Mouse (Mus musculus) midbrain, embryonic 14.5 days (tissue): ENCODE measurements around the gene Tm7sf3. TPM values are rescaled to one million over a fixed set of nuclear protein-coding genes. Genes with fewer than 3 reads are reported as not detected.

ENCODE experiments used
- ATAC-seq: fragments of 200-750 bp; cut with Nextera tagmentation; 2 replicates; pipeline ENCODE4 v1.8.0; 2017; ENCODE audit warnings: moderate number of reproducible peaks, moderate library complexity; ENCODE audit not compliant: low FRiP score, low TSS enrichment
- DNase-seq: peaks from one replicate; pipeline ENCODE4 v3.0.0-alpha.2; 2015
- H3K27ac ChIP-seq: fragments of 300-500 bp; sonication (generic); replicated peaks from 2 replicates; pipeline ENCODE4 v1.5.1; 2014; ENCODE audit warnings: mild to moderate bottlenecking, low read depth, low read length, moderate library complexity
- H3K27me3 ChIP-seq: fragments of 300-500 bp; sonication (generic); 2 replicates; pipeline ENCODE4 v1.6.1; 2014; ENCODE audit warnings: low read length, control low read depth, mixed read lengths; ENCODE audit not compliant: control insufficient read depth, insufficient read depth
- H3K36me3 ChIP-seq: fragments of 300-500 bp; sonication (generic); 2 replicates; pipeline ENCODE4 v1.6.1; 2014; ENCODE audit warnings: low read length, control low read depth; ENCODE audit not compliant: control insufficient read depth, insufficient read depth
- H3K4me1 ChIP-seq: fragments of 300-500 bp; sonication (generic); 2 replicates; pipeline ENCODE4 v1.6.1; 2014; ENCODE audit warnings: mild to moderate bottlenecking, antibody characterized with exemption, low read length, control low read depth; ENCODE audit not compliant: control insufficient read depth, insufficient read depth
- H3K4me2 ChIP-seq: fragments of 300-500 bp; sonication (generic); 2 replicates; pipeline ENCODE4 v1.6.1; 2014; ENCODE audit warnings: mild to moderate bottlenecking, low read length, moderate library complexity
- H3K4me3 ChIP-seq: fragments of 300-500 bp; sonication (generic); replicated peaks from 2 replicates; pipeline ENCODE4 v1.5.1; 2014; ENCODE audit warnings: low read depth, low read length
- H3K9ac ChIP-seq: fragments of 300-500 bp; sonication (generic); replicated peaks from 2 replicates; pipeline ENCODE4 v1.6.1; 2014; ENCODE audit warnings: mild to moderate bottlenecking, low read length, moderate library complexity
- H3K9me3 ChIP-seq: fragments of 300-500 bp; sonication (generic); 2 replicates; pipeline ENCODE4 v1.6.1; 2016; ENCODE audit warnings: low read length, control low read depth, mixed read lengths; ENCODE audit not compliant: control insufficient read depth
- WGBS: fragments of 180-500 bp; shearing (Covaris S2); extraction: QIAGEN DNeasy Blood & Tissue Kit; methylation state at CpG from one replicate; pipeline ENCODE4 v1.1.7; 2014; 5-methylcytosine and 5-hydroxymethylcytosine counted together
- polyA plus RNA-seq: library from polyadenylated mRNA; unstranded; fragments of >200 nt; fragmentation: Nextera tagmentation; extraction: Ambion mirVana; gene quantifications from 2 replicates; pipeline ENCODE4 v1.2.1, GENCODE M21; 2014

Gene Tm7sf3
- polyA plus RNA-seq, 1 experiment from 2014 or later: 31.6 TPM

DNA sequence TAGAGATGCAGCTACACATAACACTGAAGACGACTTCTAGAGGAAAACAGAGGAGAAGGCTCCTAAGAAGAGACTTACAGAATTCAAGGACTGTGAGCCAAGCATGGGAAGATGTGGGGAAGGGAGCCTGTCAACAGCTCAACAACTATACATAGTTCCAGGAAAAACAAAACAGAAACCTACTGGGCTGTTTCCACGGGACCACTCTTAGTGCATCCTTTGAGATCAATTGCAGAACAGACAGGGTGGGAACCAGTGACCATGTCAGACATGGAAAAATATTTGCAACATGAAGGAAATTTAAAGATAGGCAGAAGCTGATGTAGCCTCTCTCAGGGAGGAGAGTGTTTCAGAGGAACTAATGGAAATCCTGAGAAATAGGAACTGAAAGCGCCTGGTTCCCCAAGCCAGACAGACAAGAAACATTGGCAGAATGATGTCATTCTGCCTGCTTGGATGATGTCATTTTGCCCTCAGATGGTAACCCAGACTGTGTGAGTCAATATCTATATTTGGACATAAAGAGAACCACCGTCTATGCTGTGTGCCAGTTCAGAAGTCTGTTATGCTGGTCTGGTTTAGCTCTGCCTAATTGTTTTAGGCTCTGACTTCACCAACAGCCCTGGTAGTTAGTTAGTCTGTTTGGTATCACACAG, 32.4 kb upstream of the Tm7sf3 start:
- DNase-seq (no peak), ATAC-seq (no peak)
- no peak overlapping the region for H3K4me2 ChIP-seq
- WGBS: 89% methylated on average over 4 of the region's 4 CpGs
- H3K27me3 ChIP-seq: no peaks in the 10 kb centered on the region
- H3K9me3 ChIP-seq: peaks cover 4% of the 10 kb centered on the region; the same call in 1 of the 2 replicates
- H3K9ac ChIP-seq: no peak overlapping the region
- H3K4me3 ChIP-seq: no peak overlapping the region
- H3K36me3 ChIP-seq: no peaks in the 10 kb centered on the region
- H3K27ac ChIP-seq: no peak overlapping the region
- no peaks in the 10 kb centered on the region for H3K4me1 ChIP-seq

DNA sequence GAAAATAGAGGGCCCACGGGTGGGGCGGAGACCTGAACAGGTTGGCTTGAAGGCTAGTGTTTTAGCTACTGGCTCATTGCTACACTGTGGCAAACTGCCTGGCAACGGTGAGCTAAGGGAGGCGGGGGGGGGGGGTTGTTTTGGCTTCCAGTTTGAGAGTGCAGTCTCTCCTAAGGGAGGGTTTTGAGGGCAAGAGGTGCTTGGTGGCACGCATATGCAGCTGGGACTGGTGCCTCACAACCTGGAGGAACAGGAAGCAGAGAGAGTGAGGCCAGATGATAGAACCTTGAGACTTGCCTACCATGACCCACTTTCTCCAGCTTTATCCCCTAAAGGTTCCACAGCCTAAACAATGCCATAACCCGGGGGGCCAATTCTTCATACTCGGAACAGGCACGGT, 31.8 kb upstream of the Tm7sf3 start:
- H3K9ac ChIP-seq: no peak overlapping the region
- H3K36me3 ChIP-seq: no peaks in the 10 kb centered on the region
- no peaks in the 10 kb centered on the region for H3K27me3 ChIP-seq
- no peak overlapping the region for H3K4me2 ChIP-seq
- ATAC-seq: no peak
- H3K9me3 ChIP-seq: peaks cover 2% of the 10 kb centered on the region; the same call in 1 of the 2 replicates
- no peak overlapping the region for H3K4me3 ChIP-seq
- H3K4me1 ChIP-seq: no peaks in the 10 kb centered on the region
- WGBS: 85% methylated on average over 8 of the region's 8 CpGs
- H3K27ac ChIP-seq: no peak overlapping the region
- DNase-seq: no peak

DNA sequence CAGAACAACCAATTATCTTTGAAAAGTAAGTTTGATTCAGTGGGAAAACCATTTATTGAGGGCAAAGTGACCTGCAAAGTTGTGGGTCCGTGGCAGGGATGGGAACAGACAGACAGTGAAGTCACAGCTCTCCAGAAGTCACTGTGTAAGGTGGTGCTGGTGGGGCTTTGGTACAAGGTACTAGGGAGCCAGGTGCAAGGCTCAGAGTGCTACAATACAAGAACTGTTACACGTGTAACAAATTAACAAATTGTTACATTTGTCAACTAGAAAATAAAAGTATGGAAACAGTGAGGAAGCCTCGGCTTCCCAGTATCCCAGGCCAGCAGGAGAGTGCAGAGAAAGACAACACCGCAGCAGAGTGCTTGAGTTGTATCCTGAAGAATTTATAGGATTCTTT, 31.1 kb upstream of the Tm7sf3 start:
- no peaks in the 10 kb centered on the region for H3K4me1 ChIP-seq
- DNase-seq (no peak), ATAC-seq (no peak)
- no peaks in the 10 kb centered on the region for H3K36me3 ChIP-seq
- 80% methylated on average over 4 of the region's 4 CpGs for WGBS
- no peaks in the 10 kb centered on the region for H3K27me3 ChIP-seq
- H3K9ac ChIP-seq: no peak overlapping the region
- no peak overlapping the region for H3K4me2 ChIP-seq
- H3K4me3 ChIP-seq: no peak overlapping the region
- no peak overlapping the region for H3K27ac ChIP-seq
- H3K9me3 ChIP-seq: no peaks in the 10 kb centered on the region; the same call in 1 of the 2 replicates

DNA sequence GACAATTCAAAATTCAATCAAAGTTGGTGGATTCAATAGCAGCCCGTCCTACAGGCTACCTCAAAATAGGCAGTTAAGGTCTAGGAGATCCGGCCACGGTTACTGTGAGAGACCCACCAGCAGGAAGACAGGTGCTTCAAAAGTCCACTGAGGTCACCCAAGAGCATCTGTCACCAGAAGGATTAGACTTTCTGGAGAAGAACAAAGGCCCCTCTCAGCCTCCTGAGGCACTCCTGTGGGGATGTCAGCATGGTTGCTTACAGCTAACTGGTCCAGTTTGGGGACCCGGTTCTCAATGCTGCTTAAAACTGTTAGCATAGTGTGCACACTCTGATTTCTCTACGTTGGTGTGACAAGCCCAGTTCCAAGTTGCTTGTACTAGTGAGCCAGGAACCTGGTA, 29.5 kb upstream of the Tm7sf3 start:
- Histone ChIP-seq H3K4me1 (no peaks in the 10 kb centered on the region), H3K36me3 (no peaks in the 10 kb centered on the region), H3K4me2 (no peak overlapping the region), H3K4me3 (no peak overlapping the region), H3K9me3 (no peaks in the 10 kb centered on the region; the same call in 1 of the 2 replicates), H3K9ac (no peak overlapping the region), H3K27me3 (no peaks in the 10 kb centered on the region), H3K27ac (no peak overlapping the region)
- no peak for ATAC-seq
- 57% methylated on average over 5 of the region's 5 CpGs for WGBS
- no peak for DNase-seq

DNA sequence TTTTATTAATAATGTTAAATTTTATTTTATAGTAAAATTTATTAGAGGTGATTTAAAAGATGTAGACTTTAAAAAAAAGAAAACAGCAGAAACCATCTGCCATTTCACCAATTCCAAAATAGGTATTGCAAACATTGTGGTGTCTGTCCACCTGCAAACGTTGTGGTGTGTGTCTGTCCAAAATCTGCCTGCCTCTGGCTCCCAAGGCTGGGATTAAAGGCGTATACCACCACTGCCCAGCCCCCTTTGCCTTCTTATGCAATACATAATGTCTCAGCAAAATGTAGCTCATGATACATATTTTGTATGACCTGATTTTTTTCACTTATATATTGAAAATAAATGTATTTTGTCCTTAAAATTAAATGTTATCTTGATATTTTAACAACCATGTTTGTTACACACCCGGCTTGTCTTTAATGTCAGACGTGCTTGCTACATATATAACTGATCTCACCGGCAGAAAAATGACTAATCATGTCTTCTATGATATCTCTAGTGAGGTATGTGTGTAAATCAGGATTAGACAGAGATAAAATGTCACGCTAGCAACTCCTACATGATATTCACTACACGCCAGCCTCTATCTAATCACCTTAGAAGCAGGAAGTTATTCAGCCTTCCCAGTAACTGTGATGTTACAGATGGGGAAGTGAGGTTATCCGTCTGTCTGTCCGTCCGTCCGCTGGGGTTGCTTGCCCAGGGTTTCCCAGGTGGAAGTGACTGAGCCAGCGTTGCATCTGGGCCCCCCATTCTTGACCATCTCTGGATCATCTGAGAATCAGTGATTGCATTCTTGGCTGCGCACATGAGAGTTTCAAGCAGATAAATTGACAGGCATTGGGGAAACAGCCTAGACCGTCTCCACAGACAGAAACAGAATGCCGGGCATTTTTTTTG, 28.6 kb upstream of the Tm7sf3 start:
- Histone ChIP-seq H3K9me3 (no peaks in the 10 kb centered on the region; the same call in 1 of the 2 replicates), H3K27me3 (no peaks in the 10 kb centered on the region), H3K36me3 (no peaks in the 10 kb centered on the region), H3K4me3 (no peak overlapping the region), H3K27ac (no peak overlapping the region), H3K4me2 (no peak overlapping the region), H3K9ac (no peak overlapping the region), H3K4me1 (no peaks in the 10 kb centered on the region)
- WGBS: 90% methylated on average over 15 of the region's 15 CpGs
- ATAC-seq: no peak
- DNase-seq: no peak

DNA sequence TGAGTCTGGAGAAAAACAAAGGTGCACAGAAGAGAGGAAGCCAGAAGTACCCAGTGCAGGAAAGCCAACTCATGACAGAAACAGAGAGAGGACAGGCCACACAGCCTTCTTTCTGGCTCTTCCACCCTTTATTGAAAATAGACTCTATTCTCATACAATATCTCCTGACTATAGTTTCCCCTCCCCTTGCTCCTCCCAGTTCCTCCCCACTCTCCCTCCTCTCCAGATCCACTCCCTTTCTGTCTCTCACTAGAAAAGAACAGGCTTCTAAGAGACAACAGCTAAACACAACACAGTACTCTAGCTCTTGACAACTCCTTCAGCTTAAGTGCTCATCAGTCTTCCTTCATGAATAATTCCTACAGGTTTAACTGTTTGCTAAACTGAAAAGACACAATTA, 26.0 kb upstream of the Tm7sf3 start:
- Histone ChIP-seq H3K9ac (no peak overlapping the region), H3K27me3 (no peaks in the 10 kb centered on the region), H3K36me3 (no peaks in the 10 kb centered on the region), H3K4me1 (no peaks in the 10 kb centered on the region), H3K27ac (no peak overlapping the region), H3K4me2 (no peak overlapping the region), H3K4me3 (no peak overlapping the region), H3K9me3 (no peaks in the 10 kb centered on the region; the same call in 1 of the 2 replicates)
- DNase-seq (no peak), ATAC-seq (no peak)

DNA sequence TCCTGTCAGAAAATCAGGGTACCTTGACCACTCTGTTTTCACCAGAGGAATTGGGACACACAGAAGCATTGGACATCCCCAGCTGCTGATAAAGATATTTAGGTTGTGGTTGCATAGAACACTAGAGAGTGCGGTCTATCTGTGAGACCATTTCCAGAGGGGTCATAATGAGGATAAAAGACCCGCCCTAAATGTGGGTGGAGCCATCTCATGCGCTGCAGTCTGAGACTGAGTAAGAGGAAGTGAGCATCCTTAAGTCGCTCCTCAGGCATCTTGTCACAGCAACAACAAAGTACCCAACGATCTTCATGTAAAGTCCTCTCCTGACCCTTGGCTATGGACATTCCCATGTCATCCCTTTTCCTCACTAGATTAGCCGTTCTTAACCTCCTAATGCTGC, 24.2 kb upstream of the Tm7sf3 start:
- H3K4me3 ChIP-seq: no peak overlapping the region
- H3K9me3 ChIP-seq: no peaks in the 10 kb centered on the region; the same call in 1 of the 2 replicates
- H3K27ac ChIP-seq: no peak overlapping the region
- no peaks in the 10 kb centered on the region for H3K36me3 ChIP-seq
- no peak overlapping the region for H3K9ac ChIP-seq
- ATAC-seq (no peak), DNase-seq (no peak)
- H3K27me3 ChIP-seq: no peaks in the 10 kb centered on the region
- H3K4me1 ChIP-seq: no peaks in the 10 kb centered on the region
- no peak overlapping the region for H3K4me2 ChIP-seq
- WGBS: 83% methylated on average over 6 of the region's 6 CpGs

DNA sequence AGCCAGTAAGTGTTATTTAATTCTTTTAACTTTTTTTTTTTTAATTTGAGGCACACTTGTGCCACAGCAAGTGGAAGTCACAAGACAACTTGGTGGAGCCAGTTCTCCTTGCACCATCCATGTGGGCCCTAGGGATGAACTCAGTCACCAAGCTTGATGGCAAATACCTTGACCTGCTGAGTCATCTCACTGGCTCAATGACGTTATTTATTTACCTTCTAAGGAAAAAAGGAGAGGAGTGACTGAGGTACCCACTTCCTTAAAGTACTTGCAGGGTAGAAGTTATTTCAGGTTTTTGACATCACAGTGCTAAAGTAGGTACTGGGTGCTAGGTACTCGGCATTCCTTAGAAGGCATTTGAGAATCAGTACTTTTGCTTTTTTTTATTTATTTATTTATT, 22.8 kb upstream of the Tm7sf3 start:
- H3K4me2 ChIP-seq: no peak overlapping the region
- DNase-seq: no peak
- H3K27ac ChIP-seq: no peak overlapping the region
- H3K27me3 ChIP-seq: no peaks in the 10 kb centered on the region
- 91% methylated on average over 2 of the region's 2 CpGs for WGBS
- no peaks in the 10 kb centered on the region for H3K36me3 ChIP-seq
- H3K4me1 ChIP-seq: no peaks in the 10 kb centered on the region
- no peak overlapping the region for H3K9ac ChIP-seq
- H3K4me3 ChIP-seq: no peak overlapping the region
- H3K9me3 ChIP-seq: no peaks in the 10 kb centered on the region; the same call in 1 of the 2 replicates
- no peak for ATAC-seq

DNA sequence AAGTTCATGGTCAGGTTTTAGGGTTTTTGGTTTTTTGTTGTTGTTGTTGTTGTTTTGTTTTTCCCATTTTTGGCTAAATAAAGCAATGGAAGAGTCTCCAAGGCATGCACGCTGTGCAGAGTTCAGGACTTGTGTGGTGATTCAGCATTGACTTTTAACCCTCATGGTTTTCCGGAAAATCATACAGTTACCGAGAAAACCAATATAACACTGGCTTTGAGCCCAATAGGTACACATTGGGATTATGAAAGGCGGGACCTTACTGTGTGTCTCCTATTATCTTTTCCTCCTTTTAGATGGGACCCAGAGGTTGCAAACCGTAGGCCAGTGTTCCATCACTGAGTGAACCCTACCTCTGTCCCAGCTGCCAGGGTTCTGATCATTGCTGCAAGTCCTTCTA, 22.3 kb upstream of the Tm7sf3 start:
- H3K27ac ChIP-seq: no peak overlapping the region
- H3K9me3 ChIP-seq: no peaks in the 10 kb centered on the region
- H3K4me1 ChIP-seq: no peaks in the 10 kb centered on the region
- no peaks in the 10 kb centered on the region for H3K27me3 ChIP-seq
- WGBS: 97% methylated on average over 5 of the region's 5 CpGs
- DNase-seq (no peak), ATAC-seq (no peak)
- no peaks in the 10 kb centered on the region for H3K36me3 ChIP-seq
- H3K4me3 ChIP-seq: no peak overlapping the region
- H3K4me2 ChIP-seq: no peak overlapping the region
- no peak overlapping the region for H3K9ac ChIP-seq
